Mouse (Mus musculus): ENCODE measurements around the gene Trmt10b. TPM values are rescaled to one million over a fixed set of nuclear protein-coding genes. Genes with fewer than 3 reads are reported as not detected.

The Trmt10b gene
- polyA plus RNA-seq (2015; fragmentation: Nextera tagmentation; extraction: Ambion mirVana), result 21.6 and 22.9 TPM in 2 replicates

DNA sequence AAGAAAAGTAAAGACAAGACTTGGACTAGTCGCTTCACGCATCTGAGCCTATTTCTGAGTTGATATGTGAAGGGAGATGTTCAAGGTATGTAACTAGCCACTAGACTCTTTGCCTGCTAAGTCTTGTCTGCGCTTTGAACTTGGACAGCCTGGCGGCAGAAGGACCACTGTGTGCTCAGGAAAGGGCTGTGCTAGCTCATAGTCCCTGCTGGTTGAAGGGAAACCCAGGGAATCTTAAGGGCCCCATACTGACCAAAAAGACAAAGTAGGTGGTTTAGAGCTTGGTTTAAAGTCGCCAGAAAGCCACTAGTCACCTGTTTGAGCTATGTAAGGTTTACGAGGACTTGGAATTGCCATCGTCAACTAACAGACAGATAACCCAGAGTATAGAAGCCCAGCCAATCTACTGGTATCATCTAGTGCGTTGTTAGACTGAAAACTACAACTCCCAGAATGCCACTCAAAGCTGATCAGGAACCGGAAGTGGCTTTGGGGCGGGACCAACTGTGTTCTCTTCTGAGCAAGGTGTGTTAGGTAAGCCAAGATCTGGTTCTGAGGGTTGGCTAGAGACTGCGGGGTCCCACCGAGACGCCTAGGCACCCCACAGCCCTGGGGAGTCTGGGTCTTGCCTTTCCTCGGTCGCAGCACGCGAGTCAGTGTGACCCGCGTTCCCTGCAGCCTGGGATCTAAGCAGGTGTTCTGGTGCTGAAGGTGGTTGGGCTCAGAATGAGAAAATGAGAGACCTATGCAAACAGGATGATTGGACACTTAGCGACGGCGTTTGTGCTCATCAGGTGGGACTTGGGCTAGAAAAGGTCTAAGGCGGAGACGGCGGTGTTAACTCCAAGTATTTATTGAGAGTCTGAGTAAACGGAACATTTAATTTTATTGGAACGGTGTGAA, at the start of gene Trmt10b:
Gene Trmt10b (plus strand): TSS at position 466 of the 903 bp plus-strand sequence.
- 21% methylated on average over 27 of the region's 27 CpGs for WGBS
- peak; percentile 96 for ATAC-seq
- peak within 1 kb of the TSS; percentile 72 for H3K4me2 ChIP-seq (ENCODE audit: low read length)
- no peaks in the 10 kb centered on the region for H3K27me3 ChIP-seq (replicated peaks; ENCODE audit: control insufficient read depth, insufficient read depth, low read length)
- peaks cover 8% of the 10 kb centered on the region for H3K4me1 ChIP-seq (replicated peaks; ENCODE audit: control insufficient read depth, insufficient read depth, low read length)
- peaks cover 7% of the 10 kb centered on the region for H3K36me3 ChIP-seq (ENCODE audit: control insufficient read depth, insufficient read depth)
- H3K27ac ChIP-seq (ENCODE audit: low read length), result no peak within 1 kb of the TSS
- no peaks in the 10 kb centered on the region for H3K9me3 ChIP-seq (ENCODE audit: control insufficient read depth, low read length)
- peak within 1 kb of the TSS; percentile 63 for H3K9ac ChIP-seq (replicated peaks; ENCODE audit: low read depth, low read length)
- H3K4me3 ChIP-seq (replicated peaks; ENCODE audit: low read length), result peak within 1 kb of the TSS; percentile 59

DNA sequence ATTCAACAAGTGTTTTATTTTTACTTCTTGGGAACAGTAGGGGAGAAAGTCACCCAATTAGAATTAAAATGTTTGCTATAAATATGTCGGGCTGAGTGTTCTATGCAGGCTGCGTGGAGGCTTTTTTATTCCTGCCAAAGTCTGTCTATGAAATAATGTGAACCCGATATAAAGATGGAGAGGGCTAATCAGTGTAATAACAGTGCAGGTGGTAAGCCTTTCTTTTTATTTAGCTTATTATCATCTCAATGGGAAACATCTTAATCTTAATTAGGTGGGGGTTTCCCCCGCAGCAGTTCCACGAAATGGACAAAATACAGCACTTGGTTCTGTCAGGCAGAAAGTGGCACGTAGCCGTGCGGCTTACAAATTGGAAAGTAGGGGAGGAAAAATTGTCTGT, 45.7 kb upstream of the Trmt10b start:
- peaks cover 15% of the 10 kb centered on the region for H3K27me3 ChIP-seq (replicated peaks; ENCODE audit: control insufficient read depth, insufficient read depth, low read length)
- 0 out of 2 replicates have a peak overlapping the region, but pooled peaks have one; percentile 2 for H3K4me2 ChIP-seq (ENCODE audit: low read length)
- no peak overlapping the region for H3K9ac ChIP-seq (replicated peaks; ENCODE audit: low read depth, low read length)
- H3K4me3 ChIP-seq (replicated peaks; ENCODE audit: low read length), result no peak overlapping the region
- WGBS, result 6% methylated on average over 8 of the region's 8 CpGs
- peaks cover 32% of the 10 kb centered on the region for H3K4me1 ChIP-seq (replicated peaks; ENCODE audit: control insufficient read depth, insufficient read depth, low read length)
- no peaks in the 10 kb centered on the region for H3K9me3 ChIP-seq (ENCODE audit: control insufficient read depth, low read length)
- no peak overlapping the region for H3K27ac ChIP-seq (ENCODE audit: low read length)
- ATAC-seq, result peak; percentile 69; the same call in 1 of the 2 replicates
- no peaks in the 10 kb centered on the region for H3K36me3 ChIP-seq (ENCODE audit: control insufficient read depth, insufficient read depth)

DNA sequence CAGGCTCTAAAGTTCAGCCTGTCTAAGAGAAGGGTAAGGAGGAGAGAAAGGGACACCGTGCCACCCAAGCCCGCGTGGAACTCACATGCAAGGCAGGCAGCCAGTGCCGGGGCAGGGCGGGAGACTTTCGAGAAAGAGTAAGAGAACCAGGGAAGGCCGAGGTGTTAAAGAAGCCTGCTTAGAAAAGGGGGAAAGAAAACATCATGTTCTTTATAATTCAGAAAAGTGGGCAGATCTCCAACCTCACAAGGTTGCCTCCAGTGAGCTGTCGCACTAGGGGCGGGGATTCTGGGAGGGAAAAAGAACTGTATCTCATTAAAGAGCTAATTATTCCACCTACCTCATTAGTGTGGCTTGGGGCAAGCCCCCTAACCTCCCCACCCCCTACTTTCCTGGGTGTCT, 44.1 kb upstream of the Trmt10b start:
- Histone ChIP-seq H3K27me3 (replicated peaks; ENCODE audit: control insufficient read depth, insufficient read depth, low read length) (peaks cover 15% of the 10 kb centered on the region), H3K27ac (ENCODE audit: low read length) (no peak overlapping the region), H3K9me3 (ENCODE audit: control insufficient read depth, low read length) (no peaks in the 10 kb centered on the region), H3K36me3 (ENCODE audit: control insufficient read depth, insufficient read depth) (no peaks in the 10 kb centered on the region), H3K4me3 (replicated peaks; ENCODE audit: low read length) (no peak overlapping the region), H3K9ac (replicated peaks; ENCODE audit: low read depth, low read length) (no peak overlapping the region), H3K4me1 (replicated peaks; ENCODE audit: control insufficient read depth, insufficient read depth, low read length) (peaks cover 32% of the 10 kb centered on the region), H3K4me2 (ENCODE audit: low read length) (no peak overlapping the region)
- peak; percentile 63 for ATAC-seq
- 13% methylated on average over 9 of the region's 9 CpGs for WGBS

GRCm38 (mm10) chr4:45253839-45254601, 42.9 kb upstream of the Trmt10b start:
- no peak overlapping the region for H3K27ac ChIP-seq (ENCODE audit: low read length)
- H3K27me3 ChIP-seq (replicated peaks; ENCODE audit: control insufficient read depth, insufficient read depth, low read length), result peaks cover 10% of the 10 kb centered on the region
- WGBS, result 20% methylated on average over 11 of the region's 11 CpGs

DNA sequence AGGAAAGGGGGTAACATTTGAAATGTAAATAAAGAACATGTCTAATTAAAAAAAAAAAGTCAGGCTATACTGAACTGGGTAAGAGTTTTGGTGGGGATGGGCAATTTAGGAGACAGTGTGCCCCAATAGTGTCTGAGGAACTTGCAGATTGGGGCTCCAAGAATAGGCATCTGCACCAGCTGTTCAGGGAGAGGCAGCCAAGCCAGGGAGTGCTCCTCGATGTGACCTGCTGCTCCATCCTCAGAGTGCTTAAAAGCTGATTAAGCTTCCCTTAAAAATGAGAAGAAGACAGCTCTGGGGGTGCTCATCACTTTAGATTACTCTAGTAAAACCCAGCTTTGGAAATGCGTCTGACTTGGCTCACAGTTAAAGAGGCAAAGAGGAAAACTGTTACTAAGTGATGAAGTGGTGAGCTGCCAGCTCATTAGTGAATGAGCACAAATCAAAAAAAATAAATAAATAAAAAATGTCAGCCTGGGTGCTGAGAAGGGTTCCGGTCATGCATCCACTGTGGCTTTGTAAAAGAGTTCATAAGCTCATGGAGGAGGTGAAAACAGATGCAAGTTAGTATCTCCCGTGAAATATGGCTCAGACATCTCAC, 37.6 kb upstream of the Trmt10b start:
- Histone ChIP-seq H3K9ac (replicated peaks; ENCODE audit: low read depth, low read length) (no peak overlapping the region), H3K4me2 (ENCODE audit: low read length) (no peak overlapping the region), H3K27me3 (replicated peaks; ENCODE audit: control insufficient read depth, insufficient read depth, low read length) (0 out of 2 replicates have a peak, but pooled peaks cover 4% of the 10 kb centered on the region), H3K4me1 (replicated peaks; ENCODE audit: control insufficient read depth, insufficient read depth, low read length) (peaks cover 22% of the 10 kb centered on the region), H3K9me3 (ENCODE audit: control insufficient read depth, low read length) (no peaks in the 10 kb centered on the region), H3K4me3 (replicated peaks; ENCODE audit: low read length) (no peak overlapping the region), H3K36me3 (ENCODE audit: control insufficient read depth, insufficient read depth) (no peaks in the 10 kb centered on the region), H3K27ac (ENCODE audit: low read length) (no peak overlapping the region)
- ATAC-seq, result no peak
- 33% methylated on average over 4 of the region's 4 CpGs for WGBS

More at GRCm38 (mm10) chr4:45253839-45254601, 42.9 kb upstream of the Trmt10b start:
- no peak overlapping the region for H3K4me3 ChIP-seq (replicated peaks; ENCODE audit: low read length)
- no peaks in the 10 kb centered on the region for H3K9me3 ChIP-seq (ENCODE audit: control insufficient read depth, low read length)
- peak; percentile 76 for ATAC-seq
- H3K9ac ChIP-seq (replicated peaks; ENCODE audit: low read depth, low read length), result no peak overlapping the region
- no peak overlapping the region for H3K4me2 ChIP-seq (ENCODE audit: low read length)
- no peaks in the 10 kb centered on the region for H3K36me3 ChIP-seq (ENCODE audit: control insufficient read depth, insufficient read depth)
- peaks cover 32% of the 10 kb centered on the region for H3K4me1 ChIP-seq (replicated peaks; ENCODE audit: control insufficient read depth, insufficient read depth, low read length)

GRCm38 (mm10) chr4:45261551-45261950, 35.4 kb upstream of the Trmt10b start:
- no peaks in the 10 kb centered on the region for H3K27me3 ChIP-seq (replicated peaks; ENCODE audit: control insufficient read depth, insufficient read depth, low read length)
- ATAC-seq, result no peak
- H3K9ac ChIP-seq (replicated peaks; ENCODE audit: low read depth, low read length), result no peak overlapping the region
- H3K9me3 ChIP-seq (ENCODE audit: control insufficient read depth, low read length), result no peaks in the 10 kb centered on the region
- no peak overlapping the region for H3K4me2 ChIP-seq (ENCODE audit: low read length)
- no peaks in the 10 kb centered on the region for H3K36me3 ChIP-seq (ENCODE audit: control insufficient read depth, insufficient read depth)
- H3K4me1 ChIP-seq (replicated peaks; ENCODE audit: control insufficient read depth, insufficient read depth, low read length), result peaks cover 19% of the 10 kb centered on the region
- H3K4me3 ChIP-seq (replicated peaks; ENCODE audit: low read length), result no peak overlapping the region
- 73% methylated on average over 4 of the region's 4 CpGs for WGBS
- H3K27ac ChIP-seq (ENCODE audit: low read length), result no peak overlapping the region

DNA sequence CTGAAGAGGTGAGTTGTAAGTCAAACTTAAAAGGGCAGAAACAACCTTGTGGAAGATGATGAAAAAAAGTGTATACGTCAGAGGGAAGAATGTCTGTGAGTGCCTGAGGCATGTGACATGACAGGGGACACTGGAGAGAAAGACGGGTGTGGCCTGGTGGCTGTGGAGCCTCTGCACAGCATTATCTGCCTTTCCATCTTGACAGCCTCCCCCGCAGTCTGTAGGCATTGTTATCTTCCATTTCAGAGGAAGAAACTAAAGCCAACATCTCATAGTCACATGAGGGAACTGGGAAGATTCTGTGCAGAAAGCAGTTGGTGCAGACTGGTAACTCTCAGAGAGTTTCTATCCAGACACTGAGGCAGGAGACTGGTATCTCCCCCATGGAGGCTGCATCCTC, 29.0 kb upstream of the Trmt10b start:
- Histone ChIP-seq H3K9ac (replicated peaks; ENCODE audit: low read depth, low read length) (no peak overlapping the region), H3K4me3 (replicated peaks; ENCODE audit: low read length) (no peak overlapping the region), H3K4me2 (ENCODE audit: low read length) (no peak overlapping the region), H3K27ac (ENCODE audit: low read length) (no peak overlapping the region), H3K4me1 (replicated peaks; ENCODE audit: control insufficient read depth, insufficient read depth, low read length) (peaks cover 10% of the 10 kb centered on the region), H3K27me3 (replicated peaks; ENCODE audit: control insufficient read depth, insufficient read depth, low read length) (no peaks in the 10 kb centered on the region), H3K9me3 (ENCODE audit: control insufficient read depth, low read length) (no peaks in the 10 kb centered on the region), H3K36me3 (ENCODE audit: control insufficient read depth, insufficient read depth) (no peaks in the 10 kb centered on the region)
- 95% methylated on average over 3 of the region's 3 CpGs for WGBS
- no peak for ATAC-seq

- peaks cover 10% of the 10 kb centered on the region for H3K4me1 ChIP-seq (replicated peaks; ENCODE audit: control insufficient read depth, insufficient read depth, low read length)
- H3K9me3 ChIP-seq (ENCODE audit: control insufficient read depth, low read length), result no peaks in the 10 kb centered on the region
- no peak overlapping the region for H3K4me3 ChIP-seq (replicated peaks; ENCODE audit: low read length)
- H3K27ac ChIP-seq (ENCODE audit: low read length), result no peak overlapping the region
- no peak overlapping the region for H3K9ac ChIP-seq (replicated peaks; ENCODE audit: low read depth, low read length)
- 56% methylated on average over 10 of the region's 10 CpGs for WGBS
- no peak overlapping the region for H3K4me2 ChIP-seq (ENCODE audit: low read length)
- ATAC-seq, result peak; percentile 84
- H3K36me3 ChIP-seq (ENCODE audit: control insufficient read depth, insufficient read depth), result no peaks in the 10 kb centered on the region
- no peaks in the 10 kb centered on the region for H3K27me3 ChIP-seq (replicated peaks; ENCODE audit: control insufficient read depth, insufficient read depth, low read length)
These were observed 25.9 kb upstream of the Trmt10b start for GRCm38 (mm10) chr4:45271041-45271452.

DNA sequence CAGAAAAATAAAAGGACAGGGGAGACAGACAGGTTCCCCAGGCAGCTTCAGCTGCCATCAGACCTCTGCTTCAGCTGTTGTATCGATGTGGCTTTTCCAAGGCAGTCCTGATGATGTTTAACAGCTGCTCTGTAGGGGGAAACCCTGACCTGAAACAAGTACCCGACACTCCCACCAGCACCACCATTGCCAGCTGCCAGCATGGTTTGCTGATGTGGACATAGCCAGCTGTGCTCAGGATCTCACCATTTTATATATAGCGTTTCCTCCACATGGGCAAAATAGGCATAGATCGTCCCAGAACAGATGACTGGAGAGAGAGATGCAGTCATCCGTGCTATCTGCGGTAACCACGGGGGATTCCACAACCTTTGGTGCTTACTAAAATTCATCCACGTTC, 21.2 kb upstream of the Trmt10b start:
- Histone ChIP-seq H3K27me3 (replicated peaks; ENCODE audit: control insufficient read depth, insufficient read depth, low read length) (no peaks in the 10 kb centered on the region), H3K4me3 (replicated peaks; ENCODE audit: low read length) (no peak overlapping the region)
- 87% methylated on average over 8 of the region's 8 CpGs for WGBS

More for the DNA sequence above, 21.2 kb upstream of the Trmt10b start:
- H3K9me3 ChIP-seq (ENCODE audit: control insufficient read depth, low read length), result no peaks in the 10 kb centered on the region
- H3K4me1 ChIP-seq (replicated peaks; ENCODE audit: control insufficient read depth, insufficient read depth, low read length), result peaks cover 9% of the 10 kb centered on the region
- no peak for ATAC-seq
- H3K4me2 ChIP-seq (ENCODE audit: low read length), result no peak overlapping the region
- H3K27ac ChIP-seq (ENCODE audit: low read length), result no peak overlapping the region
- H3K36me3 ChIP-seq (ENCODE audit: control insufficient read depth, insufficient read depth), result no peaks in the 10 kb centered on the region
- H3K9ac ChIP-seq (replicated peaks; ENCODE audit: low read depth, low read length), result no peak overlapping the region

Measured in forebrain, embryonic 16.5 days (tissue).